Mouse (Mus musculus) bone marrow, adult 2 months (tissue): ENCODE results near the gene Atf6b. TPM values are rescaled to one million over a fixed set of nuclear protein-coding genes. Genes with fewer than 3 reads are reported as not detected.

ENCODE experiments used
- H3K27ac ChIP-seq: fragments of 200-500 bp; 2 replicates; pipeline ENCODE4 v1.5.1; 2012; ENCODE audit warnings: low read depth, mild to moderate bottlenecking, control low read depth, inconsistent platforms, low read length; ENCODE audit not compliant: control insufficient read depth, poor library complexity, insufficient read depth
- H3K4me1 ChIP-seq: fragments of 200-500 bp; 2 replicates; pipeline ENCODE4 v1.6.1; 2011; ENCODE audit warnings: low read length; ENCODE audit not compliant: control insufficient read depth, insufficient read depth
- H3K4me3 ChIP-seq: fragments of 200-500 bp; replicated peaks from 2 replicates; pipeline ENCODE3; 2011; ENCODE audit warnings: mild to moderate bottlenecking, low read depth, low read length, control low read depth; ENCODE audit not compliant: control insufficient read depth
- CTCF ChIP-seq: fragments of 200-500 bp; IDR thresholded peaks from 2 replicates; pipeline ENCODE4 v1.5.1; 2011; ENCODE audit warnings: low read length, control low read depth; ENCODE audit not compliant: control insufficient read depth, insufficient read depth
- POLR2A ChIP-seq: fragments of 200-500 bp; IDR thresholded peaks from 2 replicates; pipeline ENCODE4 v1.6.1; 2011; ENCODE audit warnings: low read depth, mild to moderate bottlenecking, control low read depth, low read length, borderline replicate concordance; ENCODE audit not compliant: control insufficient read depth
- WGBS: fragments of 180-500 bp; shearing (Covaris S2); methylation state at CpG from one replicate; pipeline ENCODE4 v1.1.7; 2018; 5-methylcytosine and 5-hydroxymethylcytosine counted together
- polyA plus RNA-seq: library from polyadenylated mRNA; stranded (reverse); fragments of >200 nt; gene quantifications from 2 replicates; pipeline ENCODE4 v1.2.4, GENCODE M21; 2011; ENCODE audit warnings: low replicate concordance; ENCODE audit not compliant: missing spikeins, insufficient read depth, insufficient read length

Gene Atf6b
- polyA plus RNA-seq, 1 experiment = 40.2 TPM

DNA sequence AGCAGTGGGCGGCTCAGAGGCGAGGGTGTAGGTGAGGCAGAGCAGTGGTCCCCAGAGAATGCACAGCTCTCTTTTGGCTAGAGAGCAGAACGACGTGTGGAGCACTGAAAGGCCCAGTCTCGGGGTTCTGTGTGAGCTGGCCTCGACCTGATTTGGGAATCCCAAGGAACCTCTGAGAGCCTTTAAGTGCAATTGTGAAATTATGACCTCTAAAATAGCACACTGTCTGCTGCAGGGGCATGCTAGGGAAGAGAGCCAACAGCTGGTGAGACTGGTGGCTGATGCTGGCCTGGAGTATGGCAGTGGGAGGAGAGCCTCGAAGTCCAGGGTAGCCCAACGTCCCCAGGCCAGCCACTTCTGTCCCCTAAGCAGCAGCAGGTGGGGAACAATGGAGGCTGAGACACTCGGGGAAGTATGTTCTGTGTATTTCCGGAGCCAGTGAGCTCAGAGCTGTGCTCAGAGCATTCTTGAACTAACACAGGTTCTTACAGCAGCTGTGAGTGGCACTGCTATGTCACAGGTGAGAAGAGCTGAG is 36.8 kb downstream of the Atf6b start:
- TF ChIP-seq POLR2A (no peak), CTCF (no peak)
- no peak overlapping the region for H3K27ac ChIP-seq
- 52% methylated on average over 10 of the region's 10 CpGs for WGBS
- H3K4me3 ChIP-seq = no peak overlapping the region
- H3K4me1 ChIP-seq = no peaks in the 10 kb centered on the region

DNA sequence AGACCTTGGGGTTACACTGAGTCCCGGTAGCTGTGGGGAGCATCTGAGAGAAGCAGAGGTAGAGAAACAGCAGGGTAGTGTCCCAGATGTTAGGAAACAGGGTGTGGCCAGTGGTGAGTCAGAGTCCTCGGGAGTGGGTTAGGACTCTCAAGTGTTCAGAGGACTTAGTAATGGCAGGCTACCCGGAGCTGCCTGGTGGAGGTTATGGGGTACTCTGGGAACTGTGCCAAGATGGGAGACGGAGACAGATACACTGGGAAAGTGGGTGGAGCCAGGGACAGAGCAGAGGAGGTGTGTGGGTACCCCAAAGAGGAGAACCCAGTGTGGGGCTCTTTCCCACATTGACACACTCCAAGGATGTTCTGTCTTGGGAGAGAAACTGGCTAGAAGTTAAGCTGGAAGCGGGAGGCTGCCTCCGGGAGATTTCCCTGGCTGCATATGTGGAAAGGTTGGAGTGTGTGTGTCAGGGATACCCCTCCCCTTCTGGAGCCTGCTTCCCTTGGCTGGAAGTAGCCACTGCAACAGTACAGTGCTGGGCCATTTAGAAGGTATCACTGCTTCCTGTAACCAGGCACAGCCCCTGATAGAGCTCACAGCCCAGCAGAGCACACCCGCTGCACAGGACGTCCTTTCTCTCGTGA is 37.4 kb downstream of the Atf6b start:
- Histone ChIP-seq H3K4me1 (no peaks in the 10 kb centered on the region), H3K27ac (no peak overlapping the region), H3K4me3 (no peak overlapping the region)
- WGBS = 67% methylated on average over 9 of the region's 9 CpGs
- no peak for TF ChIP-seq CTCF
- TF ChIP-seq POLR2A = no peak

DNA sequence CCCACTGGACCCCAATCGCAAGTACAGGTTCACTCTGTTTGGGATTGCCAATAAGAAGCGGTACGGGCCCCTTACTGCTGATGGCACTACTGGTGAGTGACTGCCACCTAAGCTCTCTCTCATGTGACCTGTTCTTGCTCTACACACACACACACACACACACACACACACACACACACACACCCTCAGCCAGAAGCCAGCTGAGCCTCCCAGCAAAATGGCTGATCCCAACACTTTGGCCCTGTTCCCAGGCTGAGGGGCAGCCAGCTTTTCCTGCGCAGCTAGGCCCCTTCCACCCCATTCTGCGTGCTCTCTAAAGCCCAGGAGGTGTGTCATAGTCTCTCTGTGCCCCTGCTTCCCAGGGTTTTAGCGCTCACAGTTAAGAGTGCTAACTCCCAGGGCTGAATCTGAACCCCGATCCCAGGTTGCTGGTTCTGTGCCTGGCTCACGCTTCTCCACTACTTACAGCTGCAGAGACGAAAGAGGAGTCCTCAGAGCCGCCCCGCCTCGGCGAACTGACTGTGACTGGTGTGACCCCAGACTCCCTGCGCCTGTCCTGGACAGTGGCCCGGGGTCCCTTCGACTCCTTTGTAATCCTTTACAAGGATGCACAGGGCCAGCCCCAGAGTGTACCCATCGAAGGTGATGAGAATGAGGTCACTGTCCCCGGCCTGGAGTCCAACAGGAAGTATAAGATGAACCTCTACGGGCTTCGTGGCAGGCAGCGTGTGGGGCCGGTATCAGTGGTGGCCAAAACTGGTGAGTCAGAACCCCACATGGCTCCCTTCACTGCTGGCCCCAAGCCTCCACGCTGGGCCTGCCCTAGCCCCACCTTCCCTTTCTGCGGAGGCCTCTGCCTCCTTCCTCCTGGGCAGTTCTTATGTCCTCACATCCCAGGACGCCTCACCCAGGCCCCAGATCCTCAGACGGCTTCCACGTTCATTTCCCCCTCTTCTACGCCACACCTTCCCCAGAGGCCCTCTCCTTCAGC is 38.5 kb downstream of the Atf6b start:
- H3K4me3 ChIP-seq = no peak overlapping the region
- H3K27ac ChIP-seq = no peak overlapping the region
- TF ChIP-seq CTCF (no peak), POLR2A (no peak)
- H3K4me1 ChIP-seq = no peaks in the 10 kb centered on the region
- WGBS = 55% methylated on average over 28 of the region's 28 CpGs

DNA sequence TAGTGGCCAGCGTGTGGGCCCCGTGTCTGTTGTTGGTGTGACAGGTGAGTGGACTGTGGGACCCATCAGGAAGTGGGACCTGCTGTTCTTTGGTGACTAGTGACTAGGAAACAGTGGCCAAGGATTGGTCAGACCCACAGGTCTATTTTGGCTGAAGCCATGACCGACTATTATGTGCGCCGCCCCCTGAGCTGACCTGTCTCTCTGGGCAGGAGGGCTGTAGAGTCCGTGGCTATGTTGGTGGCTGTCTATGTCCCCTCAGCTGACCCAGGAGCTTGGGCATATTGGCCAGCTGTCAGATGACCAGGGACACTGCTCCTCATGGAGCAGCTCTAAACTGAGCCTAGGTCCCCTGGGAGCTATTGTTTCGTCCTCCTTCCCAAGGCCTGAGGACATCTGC is 41.9 kb downstream of the Atf6b start:
- Histone ChIP-seq H3K27ac (no peak overlapping the region), H3K4me1 (no peaks in the 10 kb centered on the region), H3K4me3 (no peak overlapping the region)
- WGBS = 92% methylated on average over 7 of the region's 7 CpGs
- TF ChIP-seq CTCF = no peak
- no peak for TF ChIP-seq POLR2A

DNA sequence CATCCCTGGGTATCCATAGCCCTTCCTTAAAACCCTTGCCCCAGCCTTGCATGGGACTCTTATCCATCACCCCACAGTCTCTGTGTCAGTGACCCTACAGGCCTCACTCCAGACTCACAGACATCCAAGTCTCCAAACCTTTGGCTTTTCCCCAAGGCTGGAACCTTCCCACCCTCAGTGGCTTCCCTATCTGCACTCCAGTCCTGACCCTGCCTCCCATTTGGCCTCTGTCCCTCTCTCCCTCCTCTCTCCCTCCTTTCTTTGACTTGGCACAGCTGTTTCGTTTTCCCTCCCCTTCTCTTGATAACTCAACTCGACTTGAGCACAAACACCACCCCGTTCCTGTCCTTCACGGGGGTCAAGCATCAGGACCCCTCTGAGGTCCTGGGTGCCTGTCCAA is 43.5 kb downstream of the Atf6b start:
- H3K4me1 ChIP-seq = no peaks in the 10 kb centered on the region
- H3K27ac ChIP-seq = no peak overlapping the region
- TF ChIP-seq CTCF (no peak), POLR2A (no peak)
- WGBS = 62% methylated on average over 4 of the region's 4 CpGs
- no peak overlapping the region for H3K4me3 ChIP-seq

DNA sequence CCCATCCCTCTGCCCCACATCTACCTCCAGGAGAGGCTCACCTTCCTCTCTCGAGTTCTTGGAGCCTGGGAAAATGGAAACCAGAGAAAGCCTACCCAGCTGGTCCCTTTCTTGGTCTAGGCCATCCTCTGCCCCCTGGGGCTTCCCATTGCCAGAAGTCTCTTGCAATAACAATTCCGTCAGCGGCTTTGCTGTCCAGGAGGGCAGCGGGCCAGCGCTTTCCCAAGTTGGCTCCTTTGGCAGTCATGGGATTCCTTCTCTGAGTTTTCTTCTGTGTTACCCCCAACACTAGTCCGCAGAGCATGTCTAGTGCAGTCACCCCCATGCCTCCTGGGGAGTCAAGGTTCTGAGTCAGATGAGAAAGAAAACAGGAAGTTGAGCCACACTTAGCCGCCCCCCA is 46.0 kb downstream of the Atf6b start:
- WGBS = 73% methylated on average over 7 of the region's 7 CpGs
- Histone ChIP-seq H3K4me3 (no peak overlapping the region), H3K4me1 (no peaks in the 10 kb centered on the region), H3K27ac (no peak overlapping the region)
- TF ChIP-seq CTCF = no peak
- TF ChIP-seq POLR2A = no peak

DNA sequence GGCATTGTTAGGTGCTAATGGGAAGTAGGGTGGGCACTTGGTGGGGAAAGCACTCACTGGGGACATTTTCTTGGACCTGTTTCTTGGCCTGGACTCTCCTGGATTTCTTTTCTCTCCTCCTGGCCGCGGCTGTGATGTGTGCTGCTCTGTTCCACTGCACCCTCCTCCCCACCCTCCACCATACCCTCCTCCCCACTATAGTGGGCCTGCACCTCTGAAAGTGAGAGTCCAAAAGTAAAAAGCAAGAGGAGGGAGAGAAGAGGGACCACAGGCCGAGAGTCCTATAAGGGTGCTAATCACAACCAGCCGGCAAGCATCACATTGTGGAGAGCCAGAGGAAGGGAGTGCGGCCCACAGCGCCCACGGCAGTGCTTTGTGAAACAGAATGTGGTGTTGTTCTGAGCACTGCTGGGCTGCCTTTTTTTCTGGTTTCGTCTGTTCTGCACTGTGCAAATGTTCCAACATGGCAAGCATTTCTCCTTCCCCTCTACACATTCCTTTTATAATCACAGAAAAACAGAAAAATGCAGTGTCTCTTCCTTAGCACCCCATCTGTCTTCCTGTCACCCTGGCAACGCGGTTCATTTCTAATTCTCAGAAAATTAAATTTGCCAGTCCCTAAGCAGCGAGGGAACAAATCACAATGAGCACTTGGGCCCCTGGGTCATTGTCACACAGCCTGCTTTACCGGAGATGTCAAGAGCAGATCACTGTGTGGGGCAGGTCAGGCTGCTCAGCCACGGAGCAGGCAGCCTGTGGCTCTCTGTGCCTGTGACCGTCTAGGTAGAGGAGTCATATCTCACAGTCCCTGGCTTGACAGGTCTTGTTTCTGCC is 52.8 kb downstream of the Atf6b start:
- TF ChIP-seq POLR2A (no peak), CTCF (no peak)
- WGBS = 59% methylated on average over 14 of the region's 14 CpGs
- Histone ChIP-seq H3K4me1 (no peaks in the 10 kb centered on the region), H3K27ac (no peak overlapping the region), H3K4me3 (no peak overlapping the region)

DNA sequence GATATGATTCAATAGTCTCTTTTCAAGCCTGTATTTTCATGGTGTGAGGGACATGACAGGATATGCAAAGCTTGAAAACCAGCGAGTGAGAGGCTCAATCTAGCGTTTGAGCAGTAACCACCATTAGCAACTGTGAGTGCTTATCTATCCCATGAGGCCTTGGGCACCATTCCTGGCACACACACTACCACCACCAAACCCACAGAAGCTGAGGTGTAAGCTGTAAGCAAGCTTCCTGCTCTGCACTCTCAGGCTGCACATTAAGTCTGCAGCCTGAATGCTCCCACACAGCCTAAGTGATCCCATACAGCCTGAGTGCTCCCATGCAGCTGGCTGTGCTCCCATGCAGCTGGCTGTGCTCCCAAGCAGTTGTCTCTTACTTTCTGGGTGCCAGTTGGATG is 53.7 kb downstream of the Atf6b start:
- H3K27ac ChIP-seq = no peak overlapping the region
- no peaks in the 10 kb centered on the region for H3K4me1 ChIP-seq
- H3K4me3 ChIP-seq = no peak overlapping the region
- 7% methylated on average over 2 of the region's 2 CpGs for WGBS
- TF ChIP-seq POLR2A = no peak
- TF ChIP-seq CTCF = no peak

Other genes with a start within 250 kb of the Atf6b start
- 0.92 and 3.7 TPM in 2 replicates for gene BC051142, start 248.3 kb upstream of the Atf6b start, polyA plus RNA-seq
- gene Btnl4, start 169.8 kb upstream of the Atf6b start, polyA plus RNA-seq = 0.65 and 1.2 TPM in 2 replicates
- 1.9 TPM in 1 of 2 replicates, not detected in the other for gene Btnl6, start 129.8 kb upstream of the Atf6b start, polyA plus RNA-seq
- gene Notch4, start 82.9 kb upstream of the Atf6b start, polyA plus RNA-seq = 1.0 and 7.5 TPM in 2 replicates
- 85.2 and 156 TPM in 2 replicates for gene Gpsm3, start 57.3 kb upstream of the Atf6b start, polyA plus RNA-seq
- 50.3 and 95.1 TPM in 2 replicates for gene Pbx2, start 55.9 kb upstream of the Atf6b start, polyA plus RNA-seq
- 12.2 and 16.3 TPM in 2 replicates for gene Ager, start 49.3 kb upstream of the Atf6b start, polyA plus RNA-seq
- 36.4 and 42.3 TPM in 2 replicates for gene Rnf5, start 43.5 kb upstream of the Atf6b start, polyA plus RNA-seq
- 37.4 and 66.7 TPM in 2 replicates for gene Agpat1, start 42.9 kb upstream of the Atf6b start, polyA plus RNA-seq
- gene Egfl8, start 31.2 kb upstream of the Atf6b start, polyA plus RNA-seq = 4.2 and 7.2 TPM in 2 replicates
- 12.6 and 16.6 TPM in 2 replicates for gene Ppt2, start 18.6 kb upstream of the Atf6b start, polyA plus RNA-seq
- 2.9 and 4.5 TPM in 2 replicates for gene Prrt1, start 17.6 kb upstream of the Atf6b start, polyA plus RNA-seq
- gene Fkbpl, start 2.4 kb upstream of the Atf6b start, polyA plus RNA-seq = 4.6 and 13.6 TPM in 2 replicates
- gene Tnxb, start 23.4 kb downstream of the Atf6b start, polyA plus RNA-seq = 0.17 TPM in 1 of 2 replicates, not detected in the other
- gene C4b, start 96.7 kb downstream of the Atf6b start, polyA plus RNA-seq = 10.9 and 11.5 TPM in 2 replicates
- not detected in 2 replicates for gene Cyp21a1, start 157.4 kb downstream of the Atf6b start, polyA plus RNA-seq
- 44.0 and 63.6 TPM in 2 replicates for gene Stk19, start 189.8 kb downstream of the Atf6b start, polyA plus RNA-seq
- 52.4 and 73.3 TPM in 2 replicates for gene Dxo, start 189.9 kb downstream of the Atf6b start, polyA plus RNA-seq
- 31.0 and 67.7 TPM in 2 replicates for gene Skiv2l, start 203.1 kb downstream of the Atf6b start, polyA plus RNA-seq
- gene Nelfe, start 203.2 kb downstream of the Atf6b start, polyA plus RNA-seq = 13.1 and 42.2 TPM in 2 replicates
- 8.4 and 14.5 TPM in 2 replicates for gene Cfb, start 215.4 kb downstream of the Atf6b start, polyA plus RNA-seq
- gene Zbtb12, start 232.3 kb downstream of the Atf6b start, polyA plus RNA-seq = 2.8 and 5.7 TPM in 2 replicates
- 2.0 TPM in 1 of 2 replicates, not detected in the other for gene Gm20547, start 234.9 kb downstream of the Atf6b start, polyA plus RNA-seq